Mouse (Mus musculus): ENCODE results near the gene Slc30a4. TPM values are rescaled to one million over a fixed set of nuclear protein-coding genes. Genes with fewer than 3 reads are reported as not detected.

Gene Slc30a4
- 0.98 and 1.0 TPM in 2 replicates for polyA plus RNA-seq (2015; fragmentation: Nextera tagmentation; extraction: Ambion mirVana)

DNA sequence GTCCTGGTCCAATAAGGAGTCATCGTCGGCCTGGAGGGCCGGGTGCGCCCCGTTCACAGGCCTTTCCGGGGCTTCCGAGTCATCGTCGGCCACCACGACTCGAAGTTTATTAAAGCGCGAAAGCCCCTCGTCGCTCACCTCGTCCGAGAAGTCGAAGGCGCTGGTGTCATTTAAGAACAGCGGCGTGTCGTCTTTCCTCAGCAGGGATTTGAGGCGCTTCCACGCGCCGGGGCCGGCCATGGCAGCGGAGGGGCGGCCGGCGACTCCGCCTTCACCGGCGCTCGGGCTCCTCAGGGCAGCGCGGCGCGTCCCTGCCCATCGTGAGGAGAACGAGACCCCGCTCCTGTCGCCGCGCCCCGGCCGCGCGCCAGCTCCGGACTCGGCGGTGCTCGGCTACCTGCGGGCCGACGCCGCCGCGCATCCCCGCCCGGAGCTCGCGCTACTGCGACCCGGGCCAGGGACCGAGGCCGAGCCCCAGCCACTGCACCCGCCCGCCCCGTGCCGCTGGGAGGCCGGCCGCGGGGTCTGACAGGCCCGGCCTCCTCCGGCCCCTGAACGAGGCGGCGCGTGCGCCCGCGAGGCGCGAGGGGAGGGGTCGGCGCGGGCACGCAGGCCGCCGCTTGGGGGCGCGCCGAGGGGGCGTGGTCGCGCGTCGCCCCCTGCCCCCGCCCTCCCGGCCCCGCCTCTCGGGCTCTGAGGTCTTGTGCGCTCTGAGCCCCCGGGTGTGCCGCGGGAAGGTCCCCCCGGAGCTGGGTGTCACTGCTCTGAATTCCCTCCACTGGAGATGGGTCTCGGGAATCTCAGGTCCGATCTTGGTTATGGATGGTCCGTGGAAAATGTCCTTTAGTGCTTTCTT lies at the start of gene Slc30a4:
TSS of gene Slc30a4 (minus strand) at position 483 of the 856 bp plus-strand sequence.
- H3K9me3 ChIP-seq (replicated peaks; ENCODE audit: control insufficient read depth, low read length) = no peaks in the 10 kb centered on the region
- no peaks in the 10 kb centered on the region for H3K4me1 ChIP-seq (ENCODE audit: control insufficient read depth, low read depth, low read length)
- peak within 1 kb of the TSS; percentile 47 for H3K9ac ChIP-seq (ENCODE audit: low read depth, low read length)
- peak within 1 kb of the TSS; percentile 34 for H3K4me2 ChIP-seq (ENCODE audit: low read depth, low read length)
- peak; percentile 95 for ATAC-seq (ENCODE audit: low read depth)
- peaks cover 30% of the 10 kb centered on the region for H3K27me3 ChIP-seq (ENCODE audit: control insufficient read depth, insufficient read depth, low read depth, low read length)
- H3K36me3 ChIP-seq (ENCODE audit: control insufficient read depth, insufficient read depth) = no peaks in the 10 kb centered on the region
- H3K27ac ChIP-seq (ENCODE audit: low read length) = no peak within 1 kb of the TSS
- peak within 1 kb of the TSS; percentile 61 for H3K4me3 ChIP-seq (ENCODE audit: low read depth, low read length)
- WGBS (ENCODE audit: insufficient replicate concordance) = under 1% methylated on average over 94 of the region's 111 CpGs

DNA sequence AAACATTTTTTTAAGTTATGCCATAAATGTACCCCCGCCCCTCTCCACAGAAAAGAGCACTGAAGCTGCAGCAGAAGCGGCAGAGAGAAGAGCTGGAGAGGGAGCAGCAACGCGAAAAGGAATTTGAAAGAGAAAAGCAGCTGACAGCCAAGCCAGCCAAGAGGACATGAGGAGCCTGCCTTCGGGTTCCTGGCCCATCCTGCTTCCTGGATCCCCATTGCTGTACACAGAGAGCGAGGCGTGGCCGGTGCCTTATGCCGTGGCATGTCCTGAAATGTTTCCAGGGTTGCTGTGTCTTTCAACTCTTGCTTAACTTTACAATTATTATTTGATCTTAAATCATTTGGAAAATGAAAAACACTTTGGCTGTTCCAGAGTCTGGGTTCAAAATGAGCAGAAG lies 44.0 kb upstream of the Slc30a4 start:
- Histone ChIP-seq H3K4me2 (ENCODE audit: low read depth, low read length) (no peak overlapping the region), H3K4me3 (ENCODE audit: low read depth, low read length) (no peak overlapping the region), H3K27ac (ENCODE audit: low read length) (no peak overlapping the region), H3K9me3 (replicated peaks; ENCODE audit: control insufficient read depth, low read length) (no peaks in the 10 kb centered on the region), H3K36me3 (ENCODE audit: control insufficient read depth, insufficient read depth) (no peaks in the 10 kb centered on the region; the same call in 1 of the 2 replicates), H3K9ac (ENCODE audit: low read depth, low read length) (no peak overlapping the region), H3K27me3 (ENCODE audit: control insufficient read depth, insufficient read depth, low read depth, low read length) (no peaks in the 10 kb centered on the region), H3K4me1 (ENCODE audit: control insufficient read depth, low read depth, low read length) (no peaks in the 10 kb centered on the region)
- 79% methylated on average over 9 of the region's 9 CpGs for WGBS (ENCODE audit: insufficient replicate concordance)
- no peak for ATAC-seq (ENCODE audit: low read depth)

DNA sequence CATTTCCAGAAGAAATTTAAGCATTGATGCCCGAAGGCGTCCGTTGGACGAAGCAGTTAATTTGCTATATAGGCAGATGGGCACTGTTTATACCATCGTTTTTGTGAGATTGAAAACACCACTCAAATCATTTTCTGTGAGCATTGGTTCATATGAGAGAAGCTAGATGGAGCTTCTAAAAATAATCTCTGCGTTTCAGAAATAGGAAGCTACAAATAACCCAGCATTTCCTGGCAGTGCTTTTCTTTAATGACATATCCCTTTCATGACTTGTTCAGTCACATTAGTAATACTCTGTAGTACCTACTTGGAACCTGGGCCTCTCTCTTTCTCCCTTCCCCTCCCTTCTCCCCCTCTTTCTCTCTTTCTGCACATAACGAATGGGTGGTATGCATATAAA lies 36.6 kb upstream of the Slc30a4 start:
- peaks cover 2% of the 10 kb centered on the region for H3K4me1 ChIP-seq (ENCODE audit: control insufficient read depth, low read depth, low read length)
- peak overlapping the region; percentile 89 for H3K4me3 ChIP-seq (ENCODE audit: low read depth, low read length)
- ATAC-seq (ENCODE audit: low read depth) = no peak
- H3K9ac ChIP-seq (ENCODE audit: low read depth, low read length) = peak overlapping the region; percentile 90
- no peaks in the 10 kb centered on the region for H3K9me3 ChIP-seq (replicated peaks; ENCODE audit: control insufficient read depth, low read length)
- H3K36me3 ChIP-seq (ENCODE audit: control insufficient read depth, insufficient read depth) = no peaks in the 10 kb centered on the region
- peak overlapping the region; percentile 83 for H3K4me2 ChIP-seq (ENCODE audit: low read depth, low read length)
- 25% methylated on average over 7 of the region's 7 CpGs for WGBS (ENCODE audit: insufficient replicate concordance)
- H3K27ac ChIP-seq (ENCODE audit: low read length) = no peak overlapping the region
- peaks cover 6% of the 10 kb centered on the region for H3K27me3 ChIP-seq (ENCODE audit: control insufficient read depth, insufficient read depth, low read depth, low read length)

DNA sequence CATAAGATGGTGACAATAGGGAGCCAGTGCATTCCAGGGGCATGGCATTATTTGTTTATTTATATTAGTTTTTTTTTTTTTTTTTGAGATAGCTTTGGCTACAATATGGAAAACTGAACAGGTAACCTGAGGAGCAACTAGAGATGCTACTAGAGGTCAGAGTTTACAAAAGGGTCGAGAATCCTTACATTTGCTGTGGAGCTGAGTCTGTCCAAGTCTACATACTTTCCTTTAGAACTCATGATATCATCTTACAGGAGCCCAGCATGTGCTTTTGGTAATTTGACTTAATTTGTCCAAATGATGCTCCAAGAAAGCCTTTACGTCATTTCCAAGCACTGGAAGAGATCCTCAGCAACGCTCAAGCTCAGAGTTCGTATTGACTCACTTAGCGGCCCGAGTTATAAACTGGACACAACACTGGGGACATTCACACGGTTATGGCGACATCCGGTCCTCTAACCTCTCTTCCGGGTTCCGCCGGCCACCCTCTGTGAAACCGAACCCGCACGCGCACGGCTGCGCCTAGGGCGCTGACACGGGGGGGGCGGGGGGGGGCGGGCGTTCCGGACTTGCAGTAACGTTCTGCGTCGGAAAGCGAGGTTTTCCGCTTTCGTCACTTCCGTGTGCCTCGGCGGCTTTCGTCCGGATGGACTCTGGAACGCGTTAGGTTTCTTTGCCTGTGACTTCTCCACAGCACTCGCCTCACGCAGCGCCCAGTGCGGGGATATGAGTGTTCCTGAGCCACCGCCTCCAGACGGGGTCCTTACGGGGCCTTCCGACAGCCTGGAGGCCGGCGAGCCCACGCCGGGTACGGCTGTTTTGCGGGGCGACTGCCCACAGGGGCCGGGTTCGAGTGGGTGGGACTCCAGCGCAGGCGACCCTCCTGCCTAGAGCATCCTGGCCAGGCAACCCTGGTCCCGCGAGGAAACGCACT lies 35.7 kb upstream of the Slc30a4 start, which contains the start of gene Bloc1s6:
TSS of gene Bloc1s6 (plus strand) at position 610 of the 937 bp plus-strand sequence.
- Histone ChIP-seq H3K27ac (ENCODE audit: low read length) (peak within 1 kb of the TSS; percentile 80), H3K4me3 (ENCODE audit: low read depth, low read length) (peak within 1 kb of the TSS; percentile 89), H3K27me3 (ENCODE audit: control insufficient read depth, insufficient read depth, low read depth, low read length) (peaks cover 6% of the 10 kb centered on the region), H3K36me3 (ENCODE audit: control insufficient read depth, insufficient read depth) (no peaks in the 10 kb centered on the region), H3K4me2 (ENCODE audit: low read depth, low read length) (peak within 1 kb of the TSS; percentile 83), H3K9ac (ENCODE audit: low read depth, low read length) (peak within 1 kb of the TSS; percentile 90), H3K4me1 (ENCODE audit: control insufficient read depth, low read depth, low read length) (peaks cover 2% of the 10 kb centered on the region), H3K9me3 (replicated peaks; ENCODE audit: control insufficient read depth, low read length) (no peaks in the 10 kb centered on the region)
- WGBS (ENCODE audit: insufficient replicate concordance) = 1% methylated on average over 52 of the region's 59 CpGs
- peak; percentile 93 for ATAC-seq (ENCODE audit: low read depth)

DNA sequence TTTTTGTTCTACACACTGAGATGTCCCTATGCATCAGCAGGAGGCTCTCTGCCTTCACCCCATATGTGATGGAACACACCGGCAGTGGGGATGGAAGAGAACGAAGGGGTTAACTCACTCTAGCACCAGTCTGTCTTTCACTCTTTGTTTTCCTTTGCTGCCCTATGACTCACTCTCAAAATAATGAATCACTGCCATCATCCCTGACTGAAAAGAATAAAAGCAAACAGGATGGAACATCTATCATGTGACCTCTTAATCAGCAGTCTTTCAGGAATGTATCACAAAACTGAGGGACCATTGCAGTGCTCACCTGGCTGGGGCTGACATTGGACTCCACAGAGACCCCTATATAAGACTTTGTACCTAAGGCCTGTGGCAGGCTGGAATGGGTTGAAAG lies 29.0 kb upstream of the Slc30a4 start:
- no peak overlapping the region for H3K4me3 ChIP-seq (ENCODE audit: low read depth, low read length)
- 67% methylated on average over 2 of the region's 2 CpGs for WGBS (ENCODE audit: insufficient replicate concordance)
- H3K4me2 ChIP-seq (ENCODE audit: low read depth, low read length) = no peak overlapping the region
- H3K9me3 ChIP-seq (replicated peaks; ENCODE audit: control insufficient read depth, low read length) = no peaks in the 10 kb centered on the region
- H3K27me3 ChIP-seq (ENCODE audit: control insufficient read depth, insufficient read depth, low read depth, low read length) = peaks cover 6% of the 10 kb centered on the region
- no peak overlapping the region for H3K27ac ChIP-seq (ENCODE audit: low read length)
- no peak for ATAC-seq (ENCODE audit: low read depth)
- no peaks in the 10 kb centered on the region for H3K36me3 ChIP-seq (ENCODE audit: control insufficient read depth, insufficient read depth)
- no peak overlapping the region for H3K9ac ChIP-seq (ENCODE audit: low read depth, low read length)
- no peaks in the 10 kb centered on the region for H3K4me1 ChIP-seq (ENCODE audit: control insufficient read depth, low read depth, low read length)

DNA sequence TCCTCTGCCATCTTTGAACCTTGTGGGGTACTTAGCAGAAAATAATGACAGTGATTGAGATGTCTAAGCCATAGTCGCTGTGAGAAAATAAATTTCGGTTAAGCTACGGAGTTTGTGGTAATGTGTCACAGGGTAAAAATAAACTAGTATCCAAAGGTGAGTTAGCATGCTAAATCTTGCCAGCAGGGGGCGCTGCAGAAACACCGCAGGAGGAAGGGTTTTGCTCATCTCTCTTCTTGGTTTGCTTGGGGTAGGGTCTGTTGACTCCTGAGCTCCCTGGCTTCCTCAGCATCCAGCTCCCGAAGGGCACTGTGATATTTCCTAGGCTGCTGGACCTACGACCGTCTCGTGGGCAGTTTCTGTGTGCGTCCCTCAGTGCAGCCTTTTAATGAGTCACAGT lies 23.1 kb upstream of the Slc30a4 start:
- Histone ChIP-seq H3K9ac (ENCODE audit: low read depth, low read length) (no peak overlapping the region), H3K4me1 (ENCODE audit: control insufficient read depth, low read depth, low read length) (no peaks in the 10 kb centered on the region), H3K27me3 (ENCODE audit: control insufficient read depth, insufficient read depth, low read depth, low read length) (no peaks in the 10 kb centered on the region), H3K4me2 (ENCODE audit: low read depth, low read length) (no peak overlapping the region), H3K27ac (ENCODE audit: low read length) (no peak overlapping the region), H3K9me3 (replicated peaks; ENCODE audit: control insufficient read depth, low read length) (no peaks in the 10 kb centered on the region), H3K4me3 (ENCODE audit: low read depth, low read length) (no peak overlapping the region), H3K36me3 (ENCODE audit: control insufficient read depth, insufficient read depth) (no peaks in the 10 kb centered on the region)
- no peak for ATAC-seq (ENCODE audit: low read depth)
- 40% methylated on average over 10 of the region's 10 CpGs for WGBS (ENCODE audit: insufficient replicate concordance)

DNA sequence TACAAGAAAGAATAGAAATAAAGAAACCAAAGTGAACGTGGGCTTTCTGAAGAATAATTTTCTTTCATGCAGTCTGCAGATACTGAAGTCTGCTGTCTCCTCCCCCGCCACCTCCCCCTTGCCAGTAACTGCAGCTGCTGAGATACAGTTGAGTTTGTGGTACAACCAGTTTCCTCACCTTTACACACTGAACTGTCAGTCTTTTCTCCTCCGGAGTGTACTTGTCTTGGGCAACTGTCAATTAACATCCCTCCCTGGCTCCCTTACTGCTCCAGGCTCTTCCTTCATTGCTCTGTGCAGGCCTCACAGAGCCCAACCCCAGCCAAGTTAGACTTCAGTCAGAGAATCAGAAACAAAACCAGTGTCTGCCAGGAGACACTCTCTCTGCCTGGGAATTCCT lies 18.1 kb upstream of the Slc30a4 start:
- ATAC-seq (ENCODE audit: low read depth) = no peak
- H3K4me3 ChIP-seq (ENCODE audit: low read depth, low read length) = no peak overlapping the region

DNA sequence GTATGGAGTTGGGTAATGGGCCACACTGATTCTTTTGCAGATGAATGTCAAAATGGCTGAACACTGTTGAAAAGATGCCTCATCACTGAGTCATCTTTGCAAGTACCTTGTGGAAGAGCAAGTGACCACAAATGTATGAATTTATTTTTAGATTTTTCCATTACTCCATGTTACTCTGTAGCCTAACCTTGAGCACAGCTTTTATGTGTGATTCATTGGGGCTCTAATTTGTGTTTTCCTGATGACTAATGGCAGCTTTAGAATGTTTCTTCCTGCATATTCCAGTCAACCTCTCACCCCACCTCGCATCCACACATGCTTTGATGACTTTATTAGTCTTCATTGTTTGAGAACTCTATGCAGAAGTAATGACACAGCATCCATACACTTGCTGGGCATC lies 16.8 kb upstream of the Slc30a4 start:
- 15% methylated on average over 1 of the region's 1 CpGs for WGBS (ENCODE audit: insufficient replicate concordance)
- H3K27me3 ChIP-seq (ENCODE audit: control insufficient read depth, insufficient read depth, low read depth, low read length) = no peaks in the 10 kb centered on the region
- no peaks in the 10 kb centered on the region for H3K36me3 ChIP-seq (ENCODE audit: control insufficient read depth, insufficient read depth)
- no peak overlapping the region for H3K27ac ChIP-seq (ENCODE audit: low read length)
- no peak for ATAC-seq (ENCODE audit: low read depth)
- no peaks in the 10 kb centered on the region for H3K9me3 ChIP-seq (replicated peaks; ENCODE audit: control insufficient read depth, low read length)
- no peak overlapping the region for H3K4me2 ChIP-seq (ENCODE audit: low read depth, low read length)
- H3K4me1 ChIP-seq (ENCODE audit: control insufficient read depth, low read depth, low read length) = no peaks in the 10 kb centered on the region
- H3K4me3 ChIP-seq (ENCODE audit: low read depth, low read length) = no peak overlapping the region
- H3K9ac ChIP-seq (ENCODE audit: low read depth, low read length) = no peak overlapping the region

More for the DNA sequence above, 18.1 kb upstream of the Slc30a4 start:
- Histone ChIP-seq H3K27me3 (ENCODE audit: control insufficient read depth, insufficient read depth, low read depth, low read length) (no peaks in the 10 kb centered on the region), H3K4me1 (ENCODE audit: control insufficient read depth, low read depth, low read length) (no peaks in the 10 kb centered on the region), H3K27ac (ENCODE audit: low read length) (no peak overlapping the region), H3K4me2 (ENCODE audit: low read depth, low read length) (no peak overlapping the region), H3K9ac (ENCODE audit: low read depth, low read length) (no peak overlapping the region), H3K36me3 (ENCODE audit: control insufficient read depth, insufficient read depth) (no peaks in the 10 kb centered on the region), H3K9me3 (replicated peaks; ENCODE audit: control insufficient read depth, low read length) (no peaks in the 10 kb centered on the region)
- WGBS (ENCODE audit: insufficient replicate concordance) = 51% methylated on average over 3 of the region's 3 CpGs

Data from liver, embryonic 16.5 days (tissue).